Comparison of ENCODE assay signal across 28 mouse cellular contexts in genomic region chr11:24098069-24098468, GRCm38 (mm10). TPM values are rescaled to one million over a fixed set of nuclear protein-coding genes. Genes with fewer than 3 reads are reported as not detected.
DNase-seq lines count a peak whose midpoint lies in the region; ATAC-seq and TF ChIP-seq lines count a peak whose summit lies in the region.
"Had no signal": no experiment of that assay in that cellular context is flagged by ENCODE, and none has a peak within 500 bp of the region (broad histone marks: within the 10 kb centered on the region; RNA-seq: fewer than 3 reads in every experiment).

No protein-coding gene starts in this region.

- 0 out of 2 replicates have a peak, but pooled peaks cover under 1% of the 10 kb centered on the region for H3K36me3 ChIP-seq in forebrain, embryonic 13.5 days (ENCODE audit: poor library complexity, severe bottlenecking)
- H3K36me3 ChIP-seq in forebrain, embryonic 11.5 days (ENCODE audit: control insufficient read depth, insufficient read depth, low read length), result no peaks in the 10 kb centered on the region
- H3K36me3 ChIP-seq in limb, embryonic 14.5 days (ENCODE audit: control insufficient read depth, insufficient read depth, low read length), result peaks cover 12% of the 10 kb centered on the region
- peaks cover 35% of the 10 kb centered on the region for H3K36me3 ChIP-seq in limb, embryonic 10.5 days
- H3K36me3 ChIP-seq in forebrain, postnatal 0 days (ENCODE audit: insufficient read depth), result no peaks in the 10 kb centered on the region
- H3K36me3 ChIP-seq: heart, embryonic 10.5 days; lung, embryonic 15.5 days; midbrain, embryonic 10.5 days had no signal

- H3K9ac ChIP-seq in forebrain, embryonic 13.5 days, result peak overlapping the region; percentile 46; the same call in 1 of the 2 replicates
- no peak overlapping the region for H3K9ac ChIP-seq in forebrain, embryonic 11.5 days (ENCODE audit: low read length)
- no peak overlapping the region for H3K9ac ChIP-seq in limb, embryonic 14.5 days (ENCODE audit: low read depth, low read length, severe bottlenecking)
- H3K9ac ChIP-seq in forebrain, postnatal 0 days, result peak overlapping the region; percentile 26
- H3K9ac ChIP-seq: lung, embryonic 15.5 days had no signal

- TF ChIP-seq CTCF in brain, embryonic 14.5 days (IDR thresholded peaks at IDR 0.05; ENCODE audit: borderline replicate concordance, extremely low read depth, insufficient read depth, insufficient read length), result no peak
- no peak for TF ChIP-seq CTCF in forebrain, postnatal 0 days (IDR thresholded peaks at IDR 0.05; ENCODE audit: low read depth)
- TF ChIP-seq CTCF in gastrocnemius, adult 2 months (IDR thresholded peaks at IDR 0.05), result no peak

- no peak for ATAC-seq in forebrain, embryonic 13.5 days
- no peak for ATAC-seq in forebrain, embryonic 11.5 days (replicated peaks; ENCODE audit: low FRiP score)
- no peak for ATAC-seq in limb, embryonic 14.5 days (ENCODE audit: low FRiP score, low read depth)
- no peak for ATAC-seq in forebrain, postnatal 0 days
- ATAC-seq in megakaryocyte, adult 5-6 weeks (ENCODE audit: poor library complexity, severe bottlenecking), result no peak
- ATAC-seq: intestine, embryonic 16.5 days had no signal

- no peaks in the 10 kb centered on the region for H3K27me3 ChIP-seq in forebrain, embryonic 13.5 days
- H3K27me3 ChIP-seq in forebrain, embryonic 11.5 days (ENCODE audit: control insufficient read depth, insufficient read depth, low read length), result no peaks in the 10 kb centered on the region
- no peaks in the 10 kb centered on the region for H3K27me3 ChIP-seq in limb, embryonic 14.5 days (ENCODE audit: control insufficient read depth, insufficient read depth, low read length)
- no peaks in the 10 kb centered on the region for H3K27me3 ChIP-seq in limb, embryonic 10.5 days (ENCODE audit: low read depth, poor library complexity, severe bottlenecking)
- H3K27me3 ChIP-seq in forebrain, postnatal 0 days (ENCODE audit: insufficient read depth, low read length), result no peaks in the 10 kb centered on the region
- H3K27me3 ChIP-seq: lung, embryonic 15.5 days had no signal

- peaks cover 98% of the 10 kb centered on the region for H3K4me1 ChIP-seq in forebrain, embryonic 13.5 days
- peaks cover 33% of the 10 kb centered on the region for H3K4me1 ChIP-seq in forebrain, embryonic 11.5 days (replicated peaks; ENCODE audit: control insufficient read depth, insufficient read depth, low read length)
- peaks cover 83% of the 10 kb centered on the region for H3K4me1 ChIP-seq in limb, embryonic 14.5 days (ENCODE audit: control insufficient read depth, insufficient read depth, low read length)
- H3K4me1 ChIP-seq in limb, embryonic 10.5 days, result peaks cover 72% of the 10 kb centered on the region
- H3K4me1 ChIP-seq in forebrain, postnatal 0 days (ENCODE audit: insufficient read depth), result peaks cover 55% of the 10 kb centered on the region

- WGBS in forebrain, embryonic 13.5 days, result 53% methylated on average over 5 of the region's 5 CpGs
- WGBS in forebrain, embryonic 11.5 days, result 72% methylated on average over 5 of the region's 5 CpGs
- WGBS in limb, embryonic 14.5 days, result 23% methylated on average over 5 of the region's 5 CpGs
- WGBS in limb, embryonic 10.5 days, result 63% methylated on average over 5 of the region's 5 CpGs
- WGBS in forebrain, postnatal 0 days, result 28% methylated on average over 5 of the region's 5 CpGs

- H3K27ac ChIP-seq in forebrain, embryonic 13.5 days, result peak overlapping the region; percentile 93
- no peak overlapping the region for H3K27ac ChIP-seq in forebrain, embryonic 11.5 days (ENCODE audit: low read depth, low read length)
- H3K27ac ChIP-seq in limb, embryonic 14.5 days (replicated peaks; ENCODE audit: low read depth, low read length), result no peak overlapping the region
- no peak overlapping the region for H3K27ac ChIP-seq in limb, embryonic 10.5 days
- H3K27ac ChIP-seq in forebrain, postnatal 0 days (ENCODE audit: low read depth, low read length), result peak overlapping the region; percentile 89
- no peak overlapping the region for H3K27ac ChIP-seq in gastrocnemius, adult 2 months
- H3K27ac ChIP-seq: heart, embryonic 10.5 days; lung, embryonic 15.5 days; midbrain, embryonic 10.5 days had no signal

- peak overlapping the region; percentile 56 for H3K4me2 ChIP-seq in forebrain, embryonic 13.5 days
- no peak overlapping the region for H3K4me2 ChIP-seq in forebrain, embryonic 11.5 days (ENCODE audit: low read depth, low read length, severe bottlenecking)
- no peak overlapping the region for H3K4me2 ChIP-seq in limb, embryonic 14.5 days (replicated peaks; ENCODE audit: low read depth, low read length, severe bottlenecking)
- H3K4me2 ChIP-seq in forebrain, postnatal 0 days (ENCODE audit: low read depth), result peak overlapping the region; percentile 46
- H3K4me2 ChIP-seq: lung, embryonic 15.5 days had no signal

- no peak for DNase-seq in forebrain, embryonic 11.5 days (ENCODE audit: low spot score)
- DNase-seq in limb, embryonic 14.5 days (ENCODE audit: low spot score), result peak; percentile 10
- DNase-seq in limb, embryonic 10.5 days (ENCODE audit: low spot score), result no peak
- peak; percentile 39 for DNase-seq in brain, embryonic 14.5 days (ENCODE audit: low read depth)
- peak; percentile 55 for DNase-seq in forebrain, postnatal 0 days
- no peak for DNase-seq in gastrocnemius, adult 2 months
- DNase-seq: adrenal gland, postnatal 14 days; cerebellum, adult 11-12 months; cerebellum, postnatal 25 days; gastrocnemius, postnatal 36 days; lung, postnatal 4 days; retina, postnatal 1 day; right cerebral cortex, postnatal 4 days had no signal

- intact Hi-C loops in gastrocnemius, adult 2 months (cut with DNase I), result no loop called here

- no peaks in the 10 kb centered on the region for H3K9me3 ChIP-seq in forebrain, embryonic 13.5 days (replicated peaks)
- H3K9me3 ChIP-seq in forebrain, embryonic 11.5 days (ENCODE audit: control insufficient read depth, low read length), result no peaks in the 10 kb centered on the region
- no peaks in the 10 kb centered on the region for H3K9me3 ChIP-seq in limb, embryonic 14.5 days (ENCODE audit: control insufficient read depth, low read length)
- no peaks in the 10 kb centered on the region for H3K9me3 ChIP-seq in limb, embryonic 10.5 days (replicated peaks)
- H3K9me3 ChIP-seq in forebrain, postnatal 0 days (ENCODE audit: low read length), result no peaks in the 10 kb centered on the region
- H3K9me3 ChIP-seq: G1E; heart, embryonic 10.5 days; lung, embryonic 15.5 days; midbrain, embryonic 10.5 days had no signal

- no peak overlapping the region for H3K4me3 ChIP-seq in forebrain, embryonic 13.5 days
- H3K4me3 ChIP-seq in forebrain, embryonic 11.5 days (ENCODE audit: low read depth, low read length), result no peak overlapping the region
- H3K4me3 ChIP-seq in limb, embryonic 14.5 days (replicated peaks; ENCODE audit: low read length), result no peak overlapping the region
- no peak overlapping the region for H3K4me3 ChIP-seq in limb, embryonic 10.5 days
- H3K4me3 ChIP-seq in forebrain, postnatal 0 days (ENCODE audit: low read depth, low read length), result no peak overlapping the region
- no peak overlapping the region for H3K4me3 ChIP-seq in gastrocnemius, adult 2 months
- H3K4me3 ChIP-seq: heart, embryonic 10.5 days; lung, embryonic 15.5 days; midbrain, embryonic 10.5 days had no signal

- TF ChIP-seq POLR2A in limb, embryonic 14.5 days (IDR thresholded peaks at IDR 0.05; ENCODE audit: borderline replicate concordance, extremely low read depth, insufficient read depth, insufficient read length), result no peak
- no peak for TF ChIP-seq POLR2A in brain, embryonic 14.5 days (IDR thresholded peaks at IDR 0.05; ENCODE audit: borderline replicate concordance, extremely low read depth, insufficient read depth, insufficient read length, poor library complexity, severe bottlenecking)

RNA-seq across cellular contexts. Expression of gene Bcl11a, which starts 20.2 kb away (rescaled TPM):
- polyA plus RNA-seq in forebrain, embryonic 13.5 days (2015; fragmentation: Nextera tagmentation; extraction: Ambion mirVana), result 159 and 161 TPM in 2 replicates
- polyA plus RNA-seq in forebrain, embryonic 11.5 days (2014; fragmentation: Nextera tagmentation; extraction: Ambion mirVana), result 97.0 and 101 TPM in 2 replicates
- 33.8 and 38.2 TPM in 2 replicates for polyA plus RNA-seq in limb, embryonic 14.5 days (2012; rRNA removed)
- 61.7 and 74.9 TPM in 2 replicates for polyA plus RNA-seq in limb, embryonic 14.5 days (2014; fragmentation: Nextera tagmentation; extraction: Ambion mirVana)
- 41.4 and 75.0 TPM in 2 replicates for polyA plus RNA-seq in limb, embryonic 10.5 days (2016; fragmentation: Nextera tagmentation; extraction: Ambion mirVana)
- 70.1 and 88.6 TPM in 2 replicates for polyA plus RNA-seq in brain, embryonic 14.5 days (2012; rRNA removed)
- 70.8 and 85.9 TPM in 2 replicates for total RNA-seq in forebrain, postnatal 0 days (2014; rRNA removed)
- polyA plus RNA-seq in forebrain, postnatal 0 days (2015; fragmentation: Nextera tagmentation; extraction: Ambion mirVana), result 173 and 174 TPM in 2 replicates
- total RNA-seq in megakaryocyte, adult 5-6 weeks (2015), result 31.4 and 33.7 TPM in 2 replicates
- total RNA-seq in megakaryocyte, adult 5-6 weeks (2017), result 16.2 and 34.6 TPM in 2 replicates
- total RNA-seq in gastrocnemius, adult 2 months (2021), result not detected

RNA-seq across cellular contexts. Expression of gene A830031A19Rik, which starts 23.2 kb away (rescaled TPM):
- polyA plus RNA-seq in forebrain, embryonic 13.5 days (2015; fragmentation: Nextera tagmentation; extraction: Ambion mirVana), result not detected in 2 replicates
- polyA plus RNA-seq in forebrain, embryonic 11.5 days (2014; fragmentation: Nextera tagmentation; extraction: Ambion mirVana), result not detected in 2 replicates
- polyA plus RNA-seq in limb, embryonic 14.5 days (2012; rRNA removed), result 0.19 TPM in 1 of 2 replicates, not detected in the other
- polyA plus RNA-seq in limb, embryonic 14.5 days (2014; fragmentation: Nextera tagmentation; extraction: Ambion mirVana), result not detected in 2 replicates
- polyA plus RNA-seq in limb, embryonic 10.5 days (2016; fragmentation: Nextera tagmentation; extraction: Ambion mirVana), result not detected in 2 replicates
- polyA plus RNA-seq in brain, embryonic 14.5 days (2012; rRNA removed), result 0.15 and 0.16 TPM in 2 replicates
- 1.8 TPM in 1 of 2 replicates, not detected in the other for total RNA-seq in forebrain, postnatal 0 days (2014; rRNA removed)
- polyA plus RNA-seq in forebrain, postnatal 0 days (2015; fragmentation: Nextera tagmentation; extraction: Ambion mirVana), result 0.26 and 0.63 TPM in 2 replicates
- total RNA-seq in megakaryocyte, adult 5-6 weeks (2015), result not detected in 2 replicates
- not detected in 2 replicates for total RNA-seq in megakaryocyte, adult 5-6 weeks (2017)
- total RNA-seq in gastrocnemius, adult 2 months (2021), result not detected
- total RNA-seq: adrenal gland, postnatal 14 days; gastrocnemius, postnatal 36 days; liver, adult 2 months had no signal
- polyA plus RNA-seq: embryonic facial prominence, embryonic 11.5 days; G1E; heart, embryonic 10.5 days; heart, postnatal 0 days; hindbrain, embryonic 11.5 days; intestine, embryonic 16.5 days; kidney, embryonic 16.5 days; large intestine, adult 2 months; liver, adult 2 months; lung, embryonic 15.5 days; midbrain, embryonic 10.5 days; stomach, embryonic 16.5 days; thymus, postnatal 0 days had no signal

Comparison
In these comparisons a context has a peak if more than half of its experiments do, and no peak if none do; other contexts are left out.
1. H3K27ac ChIP-seq: peak in forebrain, embryonic 13.5 days (single experiment) and forebrain, postnatal 0 days (single experiment); none in forebrain, embryonic 11.5 days (single experiment), limb, embryonic 14.5 days (single experiment), limb, embryonic 10.5 days (single experiment) and gastrocnemius, adult 2 months (single experiment).
2. H3K4me2 ChIP-seq: peak in forebrain, embryonic 13.5 days (single experiment) and forebrain, postnatal 0 days (single experiment); none in forebrain, embryonic 11.5 days (single experiment) and limb, embryonic 14.5 days (single experiment).
3. H3K9ac ChIP-seq: peak in forebrain, embryonic 13.5 days (single experiment) and forebrain, postnatal 0 days (single experiment); none in forebrain, embryonic 11.5 days (single experiment) and limb, embryonic 14.5 days (single experiment).
4. DNase-seq: peak in limb, embryonic 14.5 days (single experiment), brain, embryonic 14.5 days (single experiment) and forebrain, postnatal 0 days (single experiment); none in forebrain, embryonic 11.5 days (single experiment), limb, embryonic 10.5 days (single experiment) and gastrocnemius, adult 2 months (single experiment).